Mouse (Mus musculus) brain, embryonic 14.5 days (tissue): Measurements from ENCODE around the gene Smn1. TPM values are rescaled to one million over a fixed set of nuclear protein-coding genes. Genes with fewer than 3 reads are reported as not detected.
"Not testable (repeated sequence)": the region's sequence is repeated elsewhere in the genome, so short reads cannot be mapped to it uniquely, and the experiment has no call there.

Source experiments
- DNase-seq: peaks from one replicate; pipeline ENCODE4 v3.0.0-alpha.2; 2011; ENCODE audit warnings: low read depth
- CTCF ChIP-seq: fragments of 200-500 bp; IDR thresholded peaks from 2 replicates; pipeline ENCODE4 v1.5.1; 2012; ENCODE audit warnings: inconsistent platforms, mild to moderate bottlenecking, moderate library complexity, borderline replicate concordance; ENCODE audit not compliant: insufficient read depth, insufficient read length; ENCODE audit errors: extremely low read depth
- POLR2A ChIP-seq: fragments of 200-500 bp; IDR thresholded peaks from 2 replicates; pipeline ENCODE4 v1.6.1; 2012; ENCODE audit warnings: mild to moderate bottlenecking, inconsistent platforms, borderline replicate concordance; ENCODE audit not compliant: poor library complexity, insufficient read depth, insufficient read length, severe bottlenecking; ENCODE audit errors: extremely low read depth
- polyA plus RNA-seq: library from polyadenylated mRNA; depleted of rRNA; stranded (reverse); fragments of >200 nt; gene quantifications from 2 replicates; pipeline ENCODE4 v1.2.3, GENCODE M21; 2012; rRNA removed

Gene Smn1
- polyA plus RNA-seq, 1 experiment = 63.9 TPM

GRCm38 (mm10) chr13:100152659-100153058 is 28.0 kb downstream of the Smn1 start:
- no peak for TF ChIP-seq POLR2A
- no peak for TF ChIP-seq CTCF

DNA sequence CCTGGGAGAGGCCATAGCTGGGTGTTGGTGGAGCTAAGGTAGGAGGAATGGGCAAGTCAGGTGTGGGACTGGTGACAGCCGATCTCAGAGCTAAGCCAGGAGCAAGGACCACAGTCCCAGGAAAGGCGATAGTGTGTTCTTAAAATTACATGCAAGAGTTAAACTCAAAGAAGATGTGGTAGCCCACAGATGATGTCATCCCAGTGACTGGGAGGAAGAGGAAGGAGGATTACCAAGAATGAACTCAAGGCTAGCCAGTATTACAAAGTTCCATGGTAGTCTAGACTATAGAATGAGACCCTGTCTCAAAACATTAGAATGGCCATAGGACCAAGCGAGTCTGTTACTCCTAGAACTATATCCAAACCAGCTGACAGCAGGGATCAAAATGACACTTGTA is 32.0 kb downstream of the Smn1 start:
- DNase-seq = no peak
- no peak for TF ChIP-seq POLR2A
- no peak for TF ChIP-seq CTCF

More at GRCm38 (mm10) chr13:100152659-100153058, 28.0 kb downstream of the Smn1 start:
- DNase-seq = no peak

GRCm38 (mm10) chr13:100161171-100161870 is 36.7 kb downstream of the Smn1 start:
- not testable (repeated sequence) for DNase-seq

DNA sequence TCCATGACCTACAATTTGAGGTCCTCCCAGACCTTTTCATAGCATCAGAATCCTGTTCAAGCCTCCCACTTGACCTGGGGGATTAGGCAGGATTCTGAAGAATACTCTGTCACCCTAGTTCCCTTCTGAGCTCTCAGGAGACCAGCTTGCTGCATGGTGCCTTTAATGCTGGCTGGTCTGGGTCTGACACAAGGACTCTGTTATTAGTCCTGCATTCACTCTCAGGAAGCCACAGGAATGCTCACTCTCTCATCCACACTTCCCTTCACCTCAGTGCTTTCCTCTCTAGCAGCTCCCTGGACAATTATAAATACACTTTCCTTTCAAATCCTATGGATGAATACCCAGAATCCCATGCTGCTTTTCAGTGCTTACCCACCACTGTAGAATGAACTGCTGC is 37.8 kb downstream of the Smn1 start:
- DNase-seq = not testable (repeated sequence)

GRCm38 (mm10) chr13:100166378-100166777 is 41.7 kb downstream of the Smn1 start:
- not testable (repeated sequence) for DNase-seq

DNA sequence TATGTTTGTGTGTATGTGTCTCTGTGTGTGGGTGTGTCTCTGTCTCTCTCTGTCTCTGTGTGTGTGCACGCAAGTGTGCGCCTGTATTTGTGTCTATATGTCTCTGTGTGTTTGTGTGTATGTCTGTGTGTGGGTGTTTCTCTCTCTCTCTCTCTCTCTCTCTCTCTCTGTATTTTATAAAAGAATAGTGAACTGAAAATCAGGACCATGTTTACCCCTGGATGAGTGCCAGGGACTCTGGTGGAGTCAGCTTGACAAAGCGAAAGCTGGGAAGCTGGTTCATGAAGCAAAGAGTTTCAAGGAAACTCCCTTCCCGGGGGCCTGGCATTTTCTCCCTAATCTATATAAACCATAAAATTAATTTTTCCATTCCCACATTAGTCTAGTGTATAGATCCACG is 49.7 kb downstream of the Smn1 start:
- DNase-seq = peak; percentile 1

- not testable (repeated sequence) for DNase-seq
These were observed 58.5 kb downstream of the Smn1 start for GRCm38 (mm10) chr13:100183111-100183510.

Other genes with a start within 250 kb of the Smn1 start
- gene Cartpt, start 223.8 kb upstream of the Smn1 start, polyA plus RNA-seq = 4.7 and 7.6 TPM in 2 replicates
- 12.2 and 15.2 TPM in 2 replicates for gene Mccc2, start 109.2 kb upstream of the Smn1 start, polyA plus RNA-seq
- gene Bdp1, start 20.8 kb upstream of the Smn1 start, polyA plus RNA-seq = 11.1 and 14.8 TPM in 2 replicates
- gene Serf1, start 16.8 kb upstream of the Smn1 start, polyA plus RNA-seq = 188 and 199 TPM in 2 replicates
- gene Naip2, start 77.2 kb downstream of the Smn1 start, polyA plus RNA-seq = 0.13 and 0.19 TPM in 2 replicates
- 0.24 and 0.33 TPM in 2 replicates for gene Naip5, start 121.5 kb downstream of the Smn1 start, polyA plus RNA-seq
- gene Naip6, start 192.8 kb downstream of the Smn1 start, polyA plus RNA-seq = 0.13 and 0.16 TPM in 2 replicates